ENCODE assay signal across 8 mouse cellular contexts in the genomic region with DNA sequence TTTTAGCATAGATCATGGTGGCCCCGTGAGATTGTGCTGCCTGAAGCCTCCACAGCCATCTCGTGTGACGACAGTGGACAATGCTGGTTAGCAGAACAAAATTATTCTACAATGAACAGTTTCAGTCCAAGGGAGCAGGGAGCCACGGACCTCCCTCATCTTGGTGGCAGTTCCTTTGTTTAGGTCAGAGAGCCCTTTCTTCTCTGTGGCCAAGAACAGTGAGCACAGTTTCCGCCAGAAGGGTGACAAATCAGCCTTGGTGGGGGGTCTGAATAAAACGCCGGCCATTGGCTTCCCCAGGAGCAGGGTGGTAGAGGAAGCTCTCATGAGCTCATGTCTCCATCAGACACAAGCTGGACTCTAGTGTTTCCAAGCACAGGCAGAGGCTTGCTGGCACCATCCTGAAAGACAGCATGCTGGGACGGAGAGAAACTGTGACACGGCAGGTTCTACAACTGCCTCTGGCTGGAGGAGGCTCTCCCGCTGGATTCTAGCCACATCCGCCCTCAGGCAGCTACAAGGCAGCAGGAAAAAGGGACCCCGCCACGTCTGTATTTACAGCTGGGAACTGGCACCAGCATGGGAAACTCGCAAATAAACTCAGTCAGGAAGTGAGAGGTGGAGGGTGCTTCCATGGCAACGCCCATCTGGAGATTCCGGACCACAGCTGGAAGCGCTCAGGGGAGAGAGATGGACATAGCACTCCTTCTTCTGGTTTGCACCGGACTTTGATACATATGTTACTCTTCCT.
DNase-seq lines count a peak whose midpoint lies in the region; ATAC-seq and TF ChIP-seq lines count a peak whose summit lies in the region.

No protein-coding gene starts in this region.

- H3K9me3 ChIP-seq in limb, embryonic 12.5 days, result no peaks in the 10 kb centered on the region
- H3K9me3 ChIP-seq in midbrain, embryonic 16.5 days (replicated peaks; ENCODE audit: control insufficient read depth, low read length, poor library complexity, severe bottlenecking), result no peaks in the 10 kb centered on the region

- no peaks in the 10 kb centered on the region for H3K36me3 ChIP-seq in limb, embryonic 12.5 days
- H3K36me3 ChIP-seq in midbrain, embryonic 16.5 days (ENCODE audit: control insufficient read depth, insufficient read depth, low read length), result no peaks in the 10 kb centered on the region
- H3K36me3 ChIP-seq in testis, adult 2 months (ENCODE audit: control insufficient read depth, insufficient read depth, low read length), result no peaks in the 10 kb centered on the region

- H3K27me3 ChIP-seq in limb, embryonic 12.5 days, result no peaks in the 10 kb centered on the region
- H3K27me3 ChIP-seq in midbrain, embryonic 16.5 days (ENCODE audit: control insufficient read depth, insufficient read depth, low read depth, low read length), result no peaks in the 10 kb centered on the region
- no peaks in the 10 kb centered on the region for H3K27me3 ChIP-seq in testis, adult 2 months (ENCODE audit: control insufficient read depth, insufficient read depth, low read length)

- WGBS in limb, embryonic 12.5 days, result 9% methylated on average over 18 of the region's 18 CpGs
- WGBS in midbrain, embryonic 16.5 days, result 15% methylated on average over 18 of the region's 18 CpGs

- no peak overlapping the region for H3K4me3 ChIP-seq in cortical plate, adult 2 months (ENCODE audit: insufficient read depth, low read length)
- H3K4me3 ChIP-seq in limb, embryonic 12.5 days (replicated peaks), result 0 out of 2 replicates have a peak overlapping the region, but pooled peaks have one; percentile 4
- H3K4me3 ChIP-seq in midbrain, embryonic 16.5 days (ENCODE audit: low read depth, low read length), result no peak overlapping the region
- no peak overlapping the region for H3K4me3 ChIP-seq in testis, adult 2 months (ENCODE audit: control insufficient read depth, low read depth, low read length)

- DNase-seq in adrenal gland, adult 8-10 months, result peak; percentile 57
- DNase-seq in gastrocnemius, postnatal 14 days, result peak; percentile 81
- peak; percentile 31 for DNase-seq in hindlimb bud, embryonic 11.5 days (ENCODE audit: extremely low spot score, low read depth, low spot score)
- DNase-seq in c-Kit-positive CD71-positive TER-119-positive erythroid progenitor cells, embryonic 14.5 days (ENCODE audit: low spot score), result no peak

- peaks cover 8% of the 10 kb centered on the region for H3K4me1 ChIP-seq in cortical plate, adult 2 months (ENCODE audit: control insufficient read depth, insufficient read depth, low read length)
- peaks cover 44% of the 10 kb centered on the region for H3K4me1 ChIP-seq in limb, embryonic 12.5 days (replicated peaks)
- H3K4me1 ChIP-seq in midbrain, embryonic 16.5 days (ENCODE audit: control insufficient read depth, insufficient read depth, low read length), result peaks cover 15% of the 10 kb centered on the region
- H3K4me1 ChIP-seq in testis, adult 2 months (ENCODE audit: control insufficient read depth, insufficient read depth, low read length), result peaks cover 13% of the 10 kb centered on the region

- intact Hi-C loops in gastrocnemius, postnatal 14 days (cut with DNase I; ENCODE audit: low total_unique reads), result no loop called here

- peak overlapping the region; percentile 50 for H3K4me2 ChIP-seq in limb, embryonic 12.5 days
- peak overlapping the region; percentile 12; the same call in 1 of the 2 replicates for H3K4me2 ChIP-seq in midbrain, embryonic 16.5 days (ENCODE audit: low read length)

- no peak for TF ChIP-seq POLR2A in cortical plate, adult 2 months (IDR thresholded peaks at IDR 0.05; ENCODE audit: extremely low read depth, insufficient read depth, low read length)
- no peak for TF ChIP-seq POLR2A in testis, adult 2 months (IDR thresholded peaks at IDR 0.05; ENCODE audit: control insufficient read depth, low read depth, low read length)

- TF ChIP-seq CTCF in cortical plate, adult 2 months (IDR thresholded peaks at IDR 0.05; ENCODE audit: extremely low read depth, insufficient read depth, low read length), result no peak
- TF ChIP-seq CTCF in testis, adult 2 months (IDR thresholded peaks at IDR 0.05; ENCODE audit: control insufficient read depth, insufficient read depth, insufficient replicate concordance, low read depth, low read length), result no peak

- H3K9ac ChIP-seq in limb, embryonic 12.5 days (replicated peaks), result peak overlapping the region; percentile 37; the same call in 1 of the 2 replicates
- peak overlapping the region; percentile 15; the same call in 1 of the 2 replicates for H3K9ac ChIP-seq in midbrain, embryonic 16.5 days (ENCODE audit: low read depth, low read length)

- peak overlapping the region; percentile 26; the same call in 1 of the 2 replicates for H3K27ac ChIP-seq in cortical plate, adult 2 months (ENCODE audit: insufficient read depth, low read length)
- H3K27ac ChIP-seq in limb, embryonic 12.5 days, result peak overlapping the region; percentile 88
- peak overlapping the region; percentile 30 for H3K27ac ChIP-seq in midbrain, embryonic 16.5 days (ENCODE audit: low read length)
- H3K27ac ChIP-seq in testis, adult 2 months (ENCODE audit: control insufficient read depth, insufficient read depth, low read depth, low read length), result peak overlapping the region; percentile 14

- ATAC-seq in limb, embryonic 12.5 days (ENCODE audit: insufficient number of reproducible peaks, insufficient read depth, low FRiP score, low TSS enrichment, low read depth), result peak; percentile 47; the same call in 1 of the 2 replicates
- peak; percentile 37; the same call in 1 of the 2 replicates for ATAC-seq in midbrain, embryonic 16.5 days

Comparison
In these comparisons a context has a peak if more than half of its experiments do, and no peak if none do; other contexts are left out.
1. H3K27ac ChIP-seq: peak in every context shown above with its lines; median percentile 88 in limb, embryonic 12.5 days; 30 in midbrain, embryonic 16.5 days; 26 in cortical plate, adult 2 months; 14 in testis, adult 2 months.